Comparison of ENCODE assay signal across 9 mouse cellular contexts in genomic region chr5:146792140-146792791, GRCm38 (mm10). TPM values are rescaled to one million over a fixed set of nuclear protein-coding genes. Genes with fewer than 3 reads are reported as not detected.
A peak's percentile ranks its signal among the peaks of the same experiment; 100 is the strongest.
DNase-seq lines count a peak whose midpoint lies in the region; ATAC-seq and TF ChIP-seq lines count a peak whose summit lies in the region.
"Had no signal": no experiment of that assay in that cellular context is flagged by ENCODE, and none has a peak within 500 bp of the region (broad histone marks: within the 10 kb centered on the region; RNA-seq: fewer than 3 reads in every experiment).

No protein-coding gene starts in this region.

- peaks cover 31% of the 10 kb centered on the region for H3K4me1 ChIP-seq in hindbrain, embryonic 16.5 days (ENCODE audit: control insufficient read depth, insufficient read depth, low read depth, low read length)
- H3K4me1 ChIP-seq in thymus, adult 2 months (replicated peaks; ENCODE audit: control insufficient read depth, insufficient read depth, low read length): peaks cover 20% of the 10 kb centered on the region

- TF ChIP-seq POLR2A in thymus, adult 2 months (IDR thresholded peaks at IDR 0.05; ENCODE audit: control insufficient read depth, extremely low read depth, insufficient read depth, low read length, poor library complexity): no peak

- no peaks in the 10 kb centered on the region for H3K36me3 ChIP-seq in hindbrain, embryonic 16.5 days (ENCODE audit: control insufficient read depth, insufficient read depth, low read length)
- no peaks in the 10 kb centered on the region for H3K36me3 ChIP-seq in thymus, adult 2 months (ENCODE audit: control insufficient read depth, insufficient read depth, low read length)
- H3K36me3 ChIP-seq: limb, embryonic 15.5 days had no signal

- no peak for ATAC-seq in hindbrain, embryonic 16.5 days

- H3K9ac ChIP-seq in hindbrain, embryonic 16.5 days (ENCODE audit: low read depth, low read length): no peak overlapping the region
- H3K9ac ChIP-seq: limb, embryonic 15.5 days had no signal

- WGBS in hindbrain, embryonic 16.5 days: 77% methylated on average over 7 of the region's 7 CpGs
- 76% methylated on average over 7 of the region's 7 CpGs for WGBS in thymus, adult 2 months

- no peak overlapping the region for H3K27ac ChIP-seq in layer of hippocampus, adult 2 months
- no peak overlapping the region for H3K27ac ChIP-seq in hindbrain, embryonic 16.5 days (ENCODE audit: low read depth, low read length)
- H3K27ac ChIP-seq in thymus, adult 2 months (ENCODE audit: control insufficient read depth, insufficient read depth, low read length): no peak overlapping the region
- H3K27ac ChIP-seq: limb, embryonic 15.5 days had no signal

- no peaks in the 10 kb centered on the region for H3K9me3 ChIP-seq in hindbrain, embryonic 16.5 days (ENCODE audit: control insufficient read depth, low read length)
- H3K9me3 ChIP-seq: limb, embryonic 15.5 days had no signal

- H3K4me2 ChIP-seq in hindbrain, embryonic 16.5 days (ENCODE audit: low read length): peak overlapping the region; percentile 10

- H3K27me3 ChIP-seq in hindbrain, embryonic 16.5 days (replicated peaks; ENCODE audit: control insufficient read depth, insufficient read depth, low read length): no peaks in the 10 kb centered on the region
- no peaks in the 10 kb centered on the region for H3K27me3 ChIP-seq in thymus, adult 2 months (ENCODE audit: control insufficient read depth, insufficient read depth, low read length)
- H3K27me3 ChIP-seq: limb, embryonic 15.5 days had no signal

- no peak for DNase-seq in layer of hippocampus, adult 2 months (ENCODE audit: low spot score in 2 of 2)
- DNase-seq in layer of hippocampus, postnatal 10 days (ENCODE audit: low spot score in 2 of 2): no peak
- DNase-seq in adipocyte (ENCODE audit: low spot score): peak; percentile 51
- DNase-seq in naive thymus-derived CD4-positive, alpha-beta T cell, adult 2 months (ENCODE audit: low read depth): peak; percentile 29
- DNase-seq in urinary bladder, postnatal 14 days (ENCODE audit: low spot score): no peak
- no peak for DNase-seq in thymus, adult 2 months
- no peak for DNase-seq in adrenal gland, adult 8-10 months

- peak overlapping the region; percentile 15; the same call in 1 of the 2 replicates for H3K4me3 ChIP-seq in layer of hippocampus, adult 2 months
- no peak overlapping the region for H3K4me3 ChIP-seq in hindbrain, embryonic 16.5 days (ENCODE audit: low read length)
- H3K4me3 ChIP-seq in thymus, adult 2 months (ENCODE audit: control insufficient read depth, insufficient read depth, low read length): no peak overlapping the region

- TF ChIP-seq CTCF in layer of hippocampus, adult 2 months (conservative IDR thresholded peaks at IDR 0.05): no peak
- TF ChIP-seq CTCF in thymus, adult 2 months (IDR thresholded peaks at IDR 0.05; ENCODE audit: borderline replicate concordance, control insufficient read depth, extremely low read depth, insufficient read depth, low read length, poor library complexity): no peak

RNA-seq across cellular contexts. Expression of gene Usp12, which starts 2.5 kb away (rescaled TPM):
- total RNA-seq in layer of hippocampus, adult 2 months (2021): 10 to 100 TPM; 58.4 to 62.5 TPM
- total RNA-seq in layer of hippocampus, postnatal 10 days (2021): 10 to 100 TPM; 64.4 to 67.3 TPM
- 13.0 and 14.8 TPM in 2 replicates for polyA plus RNA-seq in hindbrain, embryonic 16.5 days (2015; fragmentation: Nextera tagmentation; extraction: Ambion mirVana)
- 13.1 and 13.7 TPM in 2 replicates for polyA plus RNA-seq in thymus, adult 2 months (2012; rRNA removed)
- total RNA-seq in adrenal gland, adult 8-10 months (2022): 10 to 100 TPM; 24.9 to 38.1 (median 31.0) TPM

RNA-seq across cellular contexts. Expression of gene Rpl21, which starts 40.4 kb away (rescaled TPM):
- 100 to 1,000 TPM; 205 to 212 TPM for total RNA-seq in layer of hippocampus, adult 2 months (2021)
- 100 to 1,000 TPM; 264 to 265 TPM for total RNA-seq in layer of hippocampus, postnatal 10 days (2021)
- 297 and 315 TPM in 2 replicates for polyA plus RNA-seq in hindbrain, embryonic 16.5 days (2015; fragmentation: Nextera tagmentation; extraction: Ambion mirVana)
- polyA plus RNA-seq in thymus, adult 2 months (2012; rRNA removed): 58.2 and 60.9 TPM in 2 replicates
- 100 to 1,000 TPM; 199 to 341 (median 261) TPM for total RNA-seq in adrenal gland, adult 8-10 months (2022)

RNA-seq across cellular contexts. Expression of gene Rasl11a, which starts 52.6 kb away (rescaled TPM):
- 10 to 100 TPM; 11.0 to 13.7 TPM for total RNA-seq in layer of hippocampus, adult 2 months (2021)
- total RNA-seq in layer of hippocampus, postnatal 10 days (2021): 10 to 100 TPM; 17.6 to 21.7 TPM
- 7.6 and 8.5 TPM in 2 replicates for polyA plus RNA-seq in hindbrain, embryonic 16.5 days (2015; fragmentation: Nextera tagmentation; extraction: Ambion mirVana)
- 2.5 and 3.2 TPM in 2 replicates for polyA plus RNA-seq in thymus, adult 2 months (2012; rRNA removed)
- 1 to 10 TPM; 5.2 to 9.0 (median 7.7) TPM for total RNA-seq in adrenal gland, adult 8-10 months (2022)

Comparison
In these comparisons a context has a peak if more than half of its experiments do, and no peak if none do; other contexts are left out.
1. DNase-seq: peak in adipocyte (single experiment) and naive thymus-derived CD4-positive, alpha-beta T cell, adult 2 months (single experiment); none in layer of hippocampus, adult 2 months (0 of 2), layer of hippocampus, postnatal 10 days (0 of 2), urinary bladder, postnatal 14 days (single experiment), thymus, adult 2 months (single experiment) and adrenal gland, adult 8-10 months (single experiment).